Mouse (Mus musculus): ENCODE results near the gene Xylt1. TPM values are rescaled to one million over a fixed set of nuclear protein-coding genes. Genes with fewer than 3 reads are reported as not detected.

The Xylt1 gene
- total RNA-seq, 2 experiments from 2014 or later, result 2.5 TPM

DNA sequence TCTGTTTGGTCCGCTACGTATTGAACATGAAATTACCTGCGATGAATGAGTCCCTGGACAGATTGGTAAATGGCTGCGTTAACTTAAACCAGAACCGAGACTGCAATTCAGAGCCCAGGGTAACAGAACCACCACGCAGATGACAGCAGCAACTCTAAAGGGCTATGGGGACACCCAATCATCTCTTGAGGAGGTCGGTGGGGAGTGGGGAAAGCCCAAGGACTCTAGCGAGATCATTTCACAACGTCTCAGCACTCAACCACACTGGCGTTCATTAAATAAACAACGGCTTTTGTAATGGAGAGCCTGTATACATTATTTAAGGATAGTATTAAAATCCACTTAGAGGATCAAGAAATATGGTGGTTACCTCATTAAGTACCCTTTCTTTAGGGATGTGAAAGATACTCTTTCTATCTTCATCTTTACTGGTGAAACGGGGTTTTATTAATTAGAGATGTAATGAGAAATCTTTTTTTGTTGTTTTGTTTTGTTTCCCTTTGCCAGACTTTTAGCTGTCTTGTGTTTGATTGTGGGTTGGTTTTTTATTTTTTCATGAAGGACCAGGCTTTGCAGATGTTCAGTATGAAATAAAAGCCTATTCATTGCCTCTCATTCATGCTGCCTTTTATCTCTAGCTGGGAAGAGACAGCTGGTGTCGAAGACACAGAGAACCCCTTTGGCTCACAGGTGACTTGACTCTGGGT, 12.2 kb downstream of the Xylt1 start:
- intact Hi-C loops (cut with DNase I), result no loop called here
- DNase-seq, result no peak

DNA sequence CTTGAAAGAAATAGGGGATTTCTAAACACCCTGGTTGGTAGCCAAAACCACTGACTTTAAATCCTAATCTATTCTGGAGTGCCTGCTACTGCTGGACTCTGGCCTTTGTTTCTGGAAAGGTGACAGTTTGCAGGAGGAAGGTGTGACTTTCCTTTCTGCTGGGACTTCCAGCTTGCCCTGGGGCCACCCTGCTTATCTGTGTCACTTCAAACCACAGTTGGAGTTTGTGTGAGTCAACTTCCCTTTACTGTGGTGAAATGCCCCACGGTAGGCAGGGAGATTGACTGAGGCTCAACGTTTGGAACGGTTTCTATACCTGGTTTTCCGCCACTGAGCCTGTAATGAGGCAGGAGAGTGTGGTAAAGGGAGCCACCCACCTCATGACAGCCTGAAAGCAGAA, 13.2 kb downstream of the Xylt1 start:
- no peak for DNase-seq
- intact Hi-C loops (cut with DNase I), result no loop called here

DNA sequence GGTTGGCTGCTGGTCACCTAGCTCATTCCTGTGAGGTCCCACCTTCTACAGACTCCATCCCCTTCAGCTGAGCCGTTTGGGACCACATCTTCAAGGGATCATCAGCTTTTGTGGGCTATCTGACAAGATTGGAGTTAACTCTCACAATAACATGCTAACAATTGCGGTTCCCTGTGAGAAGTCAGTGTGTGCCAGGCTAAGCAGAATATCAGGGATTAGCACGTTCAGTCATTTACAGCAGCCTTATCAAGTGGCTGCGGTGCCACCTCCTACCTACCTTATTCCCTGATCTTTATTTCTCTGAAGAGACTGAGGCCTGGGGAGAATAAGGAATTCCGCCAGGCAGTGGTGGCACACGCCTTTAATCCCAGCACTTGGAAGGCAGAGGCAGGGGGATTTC, 13.6 kb downstream of the Xylt1 start:
- intact Hi-C loops (cut with DNase I), result no loop called here
- no peak for DNase-seq

DNA sequence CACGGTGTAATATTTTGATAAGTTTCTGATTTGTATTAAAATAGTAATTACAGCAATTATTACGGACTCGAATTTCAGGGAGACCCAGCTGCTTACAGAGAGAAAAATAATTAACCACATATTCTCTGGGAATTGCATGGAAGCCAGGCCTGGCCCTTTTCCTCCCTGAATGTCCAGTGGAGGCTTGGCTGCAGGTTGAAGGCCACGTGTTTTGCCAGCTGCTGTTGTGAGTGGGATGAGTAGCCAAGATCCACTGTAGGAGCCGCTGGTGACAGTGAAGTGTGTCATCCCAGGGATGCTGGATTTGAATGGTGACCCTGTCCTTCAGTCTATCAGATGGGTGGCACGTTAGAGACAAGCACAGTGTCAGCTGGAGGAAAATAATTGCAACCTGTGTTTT, 14.7 kb downstream of the Xylt1 start:
- no peak for DNase-seq
- intact Hi-C loops (cut with DNase I), result no loop called here

DNA sequence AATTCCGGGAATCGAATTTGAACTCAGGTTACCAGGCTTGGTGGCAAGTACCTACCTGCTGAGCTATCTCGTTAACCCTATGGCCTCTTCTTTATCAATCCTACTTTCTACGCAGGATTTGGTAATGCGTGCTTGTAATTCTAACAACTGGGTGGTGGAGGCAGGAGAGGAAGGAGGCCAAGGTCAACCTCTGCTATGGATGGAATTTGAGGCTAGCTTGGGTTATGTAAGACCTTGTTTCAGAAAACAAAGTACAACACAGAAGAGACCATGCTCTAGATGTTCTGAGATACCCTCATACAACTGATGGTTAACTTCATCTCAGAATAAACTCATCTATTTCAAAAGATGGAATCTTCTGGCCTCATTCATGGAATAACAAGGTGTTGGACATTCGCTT, 17.1 kb downstream of the Xylt1 start:
- intact Hi-C loops (cut with DNase I), result no loop called here
- no peak for DNase-seq

DNA sequence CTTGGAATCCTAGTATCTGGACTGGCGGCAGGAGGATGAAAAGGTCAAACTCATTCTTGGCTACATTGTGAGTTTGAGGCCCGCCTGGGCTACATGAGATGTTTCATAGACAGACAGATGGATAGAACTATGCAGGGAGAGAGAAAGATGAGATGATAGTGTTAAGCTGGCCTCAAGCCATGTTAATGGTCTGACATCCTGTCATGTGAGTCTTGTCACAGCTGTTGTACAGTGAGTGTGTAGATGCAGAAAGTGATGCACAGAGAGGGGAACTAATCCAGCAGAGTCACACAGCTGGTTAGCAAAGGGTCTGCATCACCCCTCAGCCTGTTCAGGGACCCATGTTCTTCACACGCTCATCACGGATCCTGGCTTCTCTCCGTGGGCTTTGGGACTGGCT, 19.2 kb downstream of the Xylt1 start:
- intact Hi-C loops (cut with DNase I), result no loop called here
- DNase-seq, result no peak

DNA sequence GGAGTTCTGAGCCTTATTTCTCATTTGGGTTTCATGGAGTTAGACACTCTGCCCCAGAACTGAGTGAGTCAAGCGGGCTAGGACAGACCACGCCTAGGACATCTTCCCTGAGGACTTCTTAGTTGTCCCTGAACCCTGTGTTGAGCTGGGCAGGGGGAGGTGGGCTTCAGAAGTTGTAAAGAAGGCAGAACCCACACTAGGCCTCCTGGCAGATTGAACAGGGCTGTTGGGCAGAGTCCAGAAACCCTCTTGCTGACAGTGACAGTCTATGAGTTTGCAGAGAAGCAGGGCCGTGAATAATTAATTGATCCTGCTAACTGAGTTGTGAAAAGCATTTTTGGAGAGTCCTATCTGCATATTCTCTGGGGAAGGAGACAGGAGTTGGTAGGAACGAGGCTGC, 20.8 kb downstream of the Xylt1 start:
- no peak for DNase-seq
- intact Hi-C loops (cut with DNase I), result no loop called here

DNA sequence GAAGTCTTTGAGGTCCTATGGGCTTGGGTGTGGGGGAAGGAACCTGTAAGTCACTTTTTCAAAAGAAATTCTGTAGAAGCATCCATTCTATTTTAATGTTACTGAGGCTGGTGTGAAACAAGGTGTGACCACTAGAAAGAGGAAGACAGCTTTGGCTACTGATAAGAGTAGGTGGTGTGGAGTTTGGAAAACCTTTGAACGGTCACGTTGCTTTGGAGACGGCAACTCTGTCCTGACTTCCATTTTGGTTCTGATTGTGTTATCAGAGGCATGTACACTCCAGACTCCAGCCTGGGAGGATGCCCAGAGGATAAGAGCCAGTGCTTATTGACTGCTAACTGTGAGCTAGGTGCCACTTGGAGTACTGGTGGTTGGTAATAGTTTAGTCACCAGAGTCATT, 25.6 kb downstream of the Xylt1 start:
- intact Hi-C loops (cut with DNase I), result no loop called here
- DNase-seq, result no peak

DNA sequence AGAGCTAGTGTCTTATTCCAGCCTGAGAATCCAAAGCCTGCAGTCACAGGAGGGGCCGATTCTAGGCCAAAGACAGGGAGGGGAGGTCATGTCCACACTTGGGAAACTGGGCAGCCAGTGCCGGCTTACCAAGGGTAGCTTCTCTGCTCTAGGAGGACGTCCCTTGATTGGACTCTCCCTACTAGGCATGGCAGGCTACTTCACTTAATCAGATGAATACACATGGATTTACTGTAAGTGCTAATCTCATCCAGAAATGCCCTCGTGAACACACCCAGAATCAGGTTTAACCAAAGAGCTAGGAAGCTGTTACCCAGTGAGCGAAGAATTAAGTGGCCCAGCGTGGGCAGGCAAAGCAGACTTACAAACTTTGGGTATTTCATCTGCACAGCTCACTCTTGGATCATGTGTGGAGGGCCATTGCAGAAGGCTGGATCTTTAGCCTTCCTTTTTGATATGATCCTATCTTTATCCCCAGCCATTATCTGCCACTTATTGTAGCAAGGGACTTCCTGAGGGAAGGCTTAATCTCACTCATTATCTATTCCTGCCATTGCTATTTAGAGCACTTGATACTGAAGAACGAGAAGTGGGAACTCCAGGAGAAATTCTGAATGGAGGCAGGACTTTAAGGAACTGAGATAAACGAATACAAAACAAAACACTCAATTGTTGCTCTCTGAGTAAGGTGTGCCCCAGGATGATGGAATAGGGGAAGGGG, 28.6 kb downstream of the Xylt1 start:
- intact Hi-C loops (cut with DNase I), result no loop called here
- no peak for DNase-seq

DNA sequence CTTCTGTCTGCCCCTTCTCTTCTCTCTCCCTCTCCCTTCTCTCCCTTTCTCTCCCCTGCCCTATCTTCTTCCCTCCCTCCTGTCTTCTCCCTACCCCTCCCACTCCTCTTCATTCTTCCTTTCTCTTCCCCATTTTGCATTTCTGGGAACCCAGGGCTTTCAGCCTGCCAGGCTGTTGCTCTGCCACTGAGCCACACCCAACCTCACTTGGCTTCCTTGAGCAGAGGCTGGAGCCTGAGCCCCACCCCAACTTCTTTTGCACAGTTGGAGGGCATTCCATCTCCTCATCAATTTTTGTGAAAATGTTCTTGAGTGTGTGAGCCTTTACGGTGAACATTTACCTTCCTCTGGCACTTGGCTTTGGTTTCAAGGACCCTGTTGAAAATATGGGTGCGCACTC, 31.1 kb downstream of the Xylt1 start:
- DNase-seq, result no peak
- intact Hi-C loops (cut with DNase I), result no loop called here

DNA sequence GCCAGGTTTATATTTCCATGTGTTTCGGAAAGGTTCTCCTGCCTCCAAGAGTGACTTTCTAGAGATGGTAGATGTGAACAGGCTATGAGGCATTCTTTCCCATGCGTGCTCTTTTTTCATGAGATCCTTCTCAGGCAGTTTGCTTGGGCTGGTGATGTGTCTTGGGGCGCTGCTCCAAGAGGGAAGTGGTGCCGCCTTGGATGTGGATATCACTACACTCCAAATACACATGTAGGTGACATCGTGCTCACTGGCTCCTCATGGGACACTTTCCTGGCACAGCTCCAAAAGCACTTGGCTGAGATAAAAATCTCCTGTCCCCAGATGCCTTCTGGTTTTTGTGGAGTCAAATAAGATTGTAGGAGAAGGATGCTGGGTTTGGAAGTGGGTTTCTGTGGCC, 31.6 kb downstream of the Xylt1 start:
- intact Hi-C loops (cut with DNase I), result no loop called here
- DNase-seq, result peak; percentile 38 to 47

DNA sequence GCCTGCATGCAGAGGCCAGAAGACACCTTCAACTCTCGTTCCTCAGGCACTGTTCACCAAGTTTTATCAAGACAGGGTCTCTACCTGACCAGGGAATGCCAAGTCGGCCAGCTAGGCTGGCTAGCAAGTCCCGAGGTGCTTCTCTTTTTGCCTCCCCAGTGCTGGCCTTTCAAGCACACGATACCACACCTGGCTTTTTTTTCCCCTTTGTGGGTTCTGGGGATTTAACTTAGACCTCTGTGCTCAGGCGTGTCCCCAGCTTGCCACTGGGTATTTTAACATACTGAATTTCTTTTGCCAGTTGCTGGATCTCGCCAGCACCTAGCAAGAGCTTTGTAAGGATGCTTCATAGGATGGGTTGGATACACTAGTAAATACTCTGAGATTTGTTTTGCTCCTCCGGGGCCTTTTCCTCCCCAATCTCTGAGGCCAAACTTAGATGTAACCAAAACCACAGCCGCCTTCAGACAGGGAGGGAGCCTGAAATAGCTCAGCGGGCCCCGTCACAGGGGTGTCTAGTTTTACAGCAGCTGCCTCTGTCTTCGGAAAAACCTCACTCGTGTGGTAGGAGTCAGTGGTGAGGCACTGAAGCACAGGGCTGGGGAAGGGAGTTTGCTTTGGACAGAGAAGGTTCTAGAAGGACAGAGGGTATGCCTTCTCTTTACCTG, 33.7 kb downstream of the Xylt1 start:
- intact Hi-C loops (cut with DNase I), result no loop called here
- no peak for DNase-seq

DNA sequence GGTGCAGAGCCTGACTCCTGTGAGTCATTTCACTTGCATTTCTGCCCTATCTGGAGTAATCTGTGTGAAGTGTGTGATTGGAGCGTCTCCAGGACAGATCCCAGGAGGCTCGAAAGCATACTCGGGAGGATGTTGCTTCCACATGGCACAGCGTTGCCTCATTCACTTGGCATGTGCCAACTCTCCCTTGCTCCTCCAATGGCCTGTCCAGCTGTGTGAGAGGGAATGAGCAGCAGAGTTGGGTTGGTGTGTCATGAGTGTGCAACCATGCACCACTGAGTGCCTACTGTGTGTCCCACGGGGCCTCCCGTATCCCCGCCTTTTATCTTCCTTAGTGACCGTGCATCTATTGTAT, 34.2 kb downstream of the Xylt1 start:
- intact Hi-C loops (cut with DNase I), result no loop called here
- no peak for DNase-seq

DNA sequence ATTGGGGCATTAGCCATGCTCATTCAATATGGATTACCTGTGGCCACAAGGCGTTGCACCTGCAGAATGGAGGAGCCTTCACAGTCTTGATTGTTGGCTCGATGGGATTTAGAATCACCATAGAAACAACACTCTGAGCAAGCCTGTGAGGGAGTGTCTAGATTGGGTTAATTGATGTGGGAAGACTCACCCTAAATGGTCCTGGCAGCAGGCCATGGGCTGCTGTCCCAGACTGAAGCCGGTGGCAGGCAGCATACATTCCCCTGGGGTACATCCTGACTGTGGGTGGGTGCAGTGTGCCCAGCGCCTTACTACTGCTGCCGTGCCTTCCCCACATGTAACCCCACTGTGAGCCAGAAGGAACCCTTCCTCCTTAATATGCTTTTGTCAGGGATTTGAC, 38.3 kb downstream of the Xylt1 start:
- no peak for DNase-seq
- intact Hi-C loops (cut with DNase I), result no loop called here

DNA sequence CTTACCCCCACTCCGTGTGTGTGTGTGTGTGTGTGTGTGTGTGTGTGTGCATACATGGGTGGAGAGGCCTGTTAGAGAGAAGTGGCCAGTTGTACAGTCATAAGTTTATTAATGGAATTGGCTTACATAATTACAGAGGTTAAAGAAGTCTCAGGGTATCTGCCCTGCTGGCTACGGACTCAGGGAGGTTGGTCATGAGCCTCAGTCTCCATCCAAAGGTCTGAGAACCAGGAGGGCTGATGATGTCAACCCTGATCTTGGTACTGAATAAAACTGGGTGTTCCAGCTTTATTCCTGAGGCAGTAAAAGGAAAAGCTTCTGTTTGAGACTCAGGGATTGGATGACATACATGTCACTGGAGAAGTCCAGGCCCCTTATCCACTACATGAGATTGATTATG, 39.1 kb downstream of the Xylt1 start:
- no peak for DNase-seq
- intact Hi-C loops (cut with DNase I), result no loop called here

DNA sequence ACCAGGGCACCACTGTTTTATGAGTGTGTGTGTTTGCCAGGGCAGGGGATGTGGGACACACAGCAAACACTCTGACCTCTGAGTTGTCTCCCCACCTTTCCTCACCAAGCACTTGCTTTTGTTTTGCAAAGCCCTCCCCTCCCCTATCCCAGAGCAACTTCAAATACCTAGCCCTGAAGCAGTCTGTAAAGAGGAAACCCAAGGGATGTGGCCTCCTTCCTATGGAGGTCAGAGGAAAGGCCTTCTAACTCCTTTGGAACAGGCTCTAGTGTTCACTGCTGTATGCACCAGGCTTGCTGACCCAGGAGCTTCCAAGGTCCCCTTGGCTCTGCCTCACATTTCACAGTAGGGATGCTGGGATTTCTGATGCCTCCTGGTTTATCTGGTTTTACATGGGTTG, 39.5 kb downstream of the Xylt1 start:
- no peak for DNase-seq
- intact Hi-C loops (cut with DNase I), result no loop called here

DNA sequence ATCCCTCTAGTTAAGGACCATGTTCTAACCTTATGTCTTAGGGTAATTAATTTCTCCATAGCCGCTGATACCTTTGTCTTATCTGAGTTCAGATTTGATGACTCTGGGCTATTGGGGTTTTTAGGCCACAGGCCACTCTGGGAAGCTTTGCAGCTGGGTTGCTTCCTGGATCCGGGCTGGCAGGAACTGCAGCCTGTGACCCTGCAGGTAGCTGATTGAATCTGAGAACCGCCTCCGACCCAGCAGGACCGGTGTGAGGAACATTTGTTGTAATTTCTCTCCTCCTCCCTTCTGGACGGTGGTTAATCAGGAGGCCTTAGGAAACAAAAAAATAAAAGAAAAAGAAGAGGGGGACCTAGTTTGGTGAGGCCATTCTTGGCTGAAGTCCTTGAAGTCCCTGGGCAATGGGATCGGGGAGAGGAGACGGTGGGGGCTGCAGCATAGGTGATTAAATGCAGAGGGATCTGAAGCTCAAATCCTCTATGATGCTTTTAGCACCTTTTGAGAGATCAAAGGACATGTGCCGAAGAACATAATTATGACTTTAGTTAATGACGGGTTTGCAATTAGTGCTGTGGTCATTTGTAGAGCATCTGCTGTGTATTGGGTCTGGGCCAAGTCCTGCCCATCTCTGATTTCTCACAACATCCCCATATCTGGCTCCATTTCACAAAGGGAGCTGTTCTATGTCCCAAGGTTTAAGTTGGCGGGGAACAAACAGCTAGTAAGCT, 40.2 kb downstream of the Xylt1 start:
- intact Hi-C loops (cut with DNase I), result no loop called here

DNA sequence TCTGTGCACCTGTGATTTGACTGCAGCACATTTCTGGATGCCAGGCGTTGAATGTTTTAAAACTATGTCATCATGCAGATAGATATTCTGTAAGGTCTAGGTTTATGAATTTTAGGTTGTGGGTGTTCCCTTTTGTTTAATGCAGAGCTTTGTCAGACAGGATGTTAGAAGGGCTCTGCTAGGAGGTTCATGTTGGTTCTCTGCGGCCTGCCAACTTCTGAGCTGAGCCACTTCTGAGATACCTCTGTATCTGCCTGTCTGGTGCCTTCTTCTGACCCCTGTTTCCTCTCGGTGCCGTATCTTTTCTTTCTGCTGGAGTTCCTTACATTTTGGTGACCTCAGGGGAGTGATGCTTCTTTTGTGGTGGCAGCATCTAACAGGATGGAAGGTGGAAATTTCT, 44.1 kb downstream of the Xylt1 start:
- no peak for DNase-seq
- intact Hi-C loops (cut with DNase I), result no loop called here

More for the DNA sequence above, 40.2 kb downstream of the Xylt1 start:
- DNase-seq, result no peak

DNA sequence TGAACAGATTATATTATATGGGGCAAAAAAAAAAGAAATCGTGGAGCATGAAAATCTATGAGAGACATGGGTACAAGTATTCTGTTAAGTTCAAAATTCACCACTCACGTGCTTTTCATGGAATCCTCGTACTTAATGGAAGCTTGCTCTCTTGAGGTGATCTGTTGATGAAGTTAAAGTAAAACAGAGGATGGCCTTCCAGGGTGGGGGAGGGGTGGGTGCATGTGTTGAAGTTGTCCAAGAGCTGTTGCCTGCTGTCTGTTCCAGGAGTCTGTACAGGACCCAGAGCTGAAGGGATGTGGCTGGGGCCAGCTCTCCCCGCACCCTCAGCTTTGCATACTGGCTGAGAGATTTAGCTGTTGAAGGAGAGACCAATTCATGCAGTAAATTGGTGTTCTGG, 45.6 kb downstream of the Xylt1 start:
- DNase-seq, result no peak
- intact Hi-C loops (cut with DNase I), result no loop called here

DNA sequence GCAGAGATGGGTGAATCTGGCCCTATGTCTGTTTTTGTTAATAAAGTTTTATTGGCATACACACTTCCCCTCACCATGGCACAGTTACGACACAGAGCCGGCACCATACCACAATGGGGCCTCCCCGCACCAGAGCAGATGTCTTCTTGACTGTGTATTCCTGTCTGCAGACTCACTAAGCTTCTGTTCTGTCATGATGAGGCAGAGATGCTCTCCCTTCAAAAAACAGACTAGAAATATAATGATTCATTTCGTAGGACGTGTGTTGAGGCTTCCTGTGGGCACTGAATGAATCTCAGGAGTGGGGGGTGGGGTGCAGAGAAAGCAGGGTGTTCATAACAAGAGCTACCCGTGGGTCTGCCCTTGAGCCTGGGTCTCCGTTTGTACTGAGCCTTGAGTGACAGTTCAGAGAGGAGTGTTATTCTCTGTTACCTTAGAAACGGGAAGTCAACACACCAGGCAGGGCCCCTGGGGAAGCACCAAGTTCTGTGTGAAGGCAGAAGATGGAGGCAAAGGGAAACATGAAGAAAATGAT, 48.0 kb downstream of the Xylt1 start:
- intact Hi-C loops (cut with DNase I), result no loop called here
- peak; percentile 23 to 31 for DNase-seq

DNA sequence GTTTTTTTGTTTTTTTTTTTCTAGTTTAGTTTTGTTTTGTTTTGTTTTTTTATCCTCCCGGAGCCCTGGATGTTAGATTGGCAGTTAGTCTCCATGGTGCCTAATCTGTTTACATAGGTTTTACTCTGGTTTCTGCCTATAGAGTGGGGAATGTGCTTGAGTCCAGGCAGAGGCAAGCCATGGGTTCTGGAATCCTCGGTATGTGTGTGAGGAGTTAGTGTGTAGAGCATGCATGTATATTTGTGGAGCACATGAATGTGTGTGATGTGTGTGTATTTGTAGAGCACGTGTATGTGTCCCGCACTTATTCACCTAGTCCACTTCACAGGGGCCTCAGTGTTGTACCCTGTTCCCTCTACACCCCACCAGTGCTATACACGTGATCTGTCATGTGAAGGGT, 48.7 kb downstream of the Xylt1 start:
- intact Hi-C loops (cut with DNase I), result no loop called here
- no peak for DNase-seq
